Mouse (Mus musculus) ZHBTc4 (cell line): ENCODE measurements around the gene Vil1.

Experiments used
- DNase-seq: peaks from one replicate; pipeline ENCODE4 v3.0.0-alpha.2; 2011; ENCODE audit warnings: low read depth, low spot score

The Vil1 gene

GRCm38 (mm10) chr1:74408589-74409504 lies at the start of gene Vil1:
Gene Vil1 (plus strand): TSS chr1:74409376.
- no peak for DNase-seq

GRCm38 (mm10) chr1:74359952-74360517 lies 49.1 kb upstream of the Vil1 start:
- DNase-seq = no peak

GRCm38 (mm10) chr1:74361812-74362211 lies 47.4 kb upstream of the Vil1 start, which contains the start of gene Catip:
Gene Catip (plus strand): TSS chr1:74362108.
- peak; percentile 95 for DNase-seq

- no peak for DNase-seq
These were observed 46.6 kb upstream of the Vil1 start for GRCm38 (mm10) chr1:74362325-74363229.

GRCm38 (mm10) chr1:74363437-74363836 lies 45.7 kb upstream of the Vil1 start:
- no peak for DNase-seq

- DNase-seq = peak; percentile 58
These were observed 44.9 kb upstream of the Vil1 start for GRCm38 (mm10) chr1:74364270-74364669.

GRCm38 (mm10) chr1:74367886-74368645 lies 41.1 kb upstream of the Vil1 start:
- peak; percentile 63 for DNase-seq

GRCm38 (mm10) chr1:74370040-74370439 lies 39.1 kb upstream of the Vil1 start:
- DNase-seq = peak; percentile 57

GRCm38 (mm10) chr1:74373372-74373771 lies 35.8 kb upstream of the Vil1 start:
- no peak for DNase-seq

- no peak for DNase-seq
These were observed 34.2 kb upstream of the Vil1 start, which contains the start of gene Slc11a1 for GRCm38 (mm10) chr1:74374980-74375379. Gene Slc11a1 (plus strand): TSS chr1:74375195.

GRCm38 (mm10) chr1:74375561-74375960 lies 33.6 kb upstream of the Vil1 start:
- no peak for DNase-seq

GRCm38 (mm10) chr1:74376396-74376795 lies 32.8 kb upstream of the Vil1 start:
- DNase-seq = no peak

GRCm38 (mm10) chr1:74379058-74379504 lies 30.1 kb upstream of the Vil1 start:
- DNase-seq = no peak

GRCm38 (mm10) chr1:74380484-74380883 lies 28.7 kb upstream of the Vil1 start:
- no peak for DNase-seq

- DNase-seq = no peak
These were observed 27.6 kb upstream of the Vil1 start for GRCm38 (mm10) chr1:74381588-74382021.

GRCm38 (mm10) chr1:74383385-74383784 lies 25.8 kb upstream of the Vil1 start:
- DNase-seq = no peak

- no peak for DNase-seq
These were observed 24.7 kb upstream of the Vil1 start for GRCm38 (mm10) chr1:74384525-74384924.

GRCm38 (mm10) chr1:74385064-74385463 lies 24.1 kb upstream of the Vil1 start:
- DNase-seq = no peak

GRCm38 (mm10) chr1:74385531-74385930 lies 23.6 kb upstream of the Vil1 start:
- peak; percentile 73 for DNase-seq

- no peak for DNase-seq
These were observed 22.8 kb upstream of the Vil1 start for GRCm38 (mm10) chr1:74386363-74386713.
